Mouse (Mus musculus) retina, postnatal 7 days (tissue): ENCODE measurements around the gene Cenpx.

Source experiments
- DNase-seq: peaks from one replicate; pipeline ENCODE4 v3.0.0-alpha.2; 2012; ENCODE audit warnings: low read depth, low spot score

The Cenpx gene

DNA sequence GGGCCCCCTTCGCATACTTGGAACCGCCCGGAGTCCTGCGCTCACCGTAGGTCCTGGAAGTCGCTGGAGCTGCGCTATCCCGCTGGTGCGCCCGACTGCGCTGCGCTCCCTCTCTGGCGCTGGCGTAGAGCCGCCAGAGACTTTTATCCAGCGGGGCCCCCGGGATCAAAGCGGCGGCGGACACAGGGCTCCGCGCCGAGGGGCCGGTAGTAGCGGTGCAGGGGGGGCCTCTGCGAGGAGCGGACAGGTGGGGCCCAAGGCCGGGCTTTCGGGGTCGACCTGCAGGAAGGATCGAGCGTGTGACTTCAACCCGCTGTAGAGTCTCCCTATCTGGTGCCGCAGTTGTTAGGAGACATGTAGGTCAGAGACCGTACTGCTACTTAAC is 52.5 kb downstream of the Cenpx start, which contains the start of gene Notum:
Notum (minus strand) TSS at position 100 of the 385 bp plus-strand sequence.
- DNase-seq = no peak
